Comparison of ENCODE assay signal across 8 mouse cellular contexts in genomic region chr1:33908191-33908962, GRCm38 (mm10). TPM values are rescaled to one million over a fixed set of nuclear protein-coding genes. Genes with fewer than 3 reads are reported as not detected.
DNase-seq lines count a peak whose midpoint lies in the region; ATAC-seq and TF ChIP-seq lines count a peak whose summit lies in the region.

Gene Dst, plus strand, starts transcription at chr1:33908225.

- H3K27ac ChIP-seq in lung, embryonic 14.5 days (ENCODE audit: low read depth) = no peak within 1 kb of the TSS
- peak within 1 kb of the TSS; percentile 87 for H3K27ac ChIP-seq in forebrain, postnatal 0 days (ENCODE audit: low read depth, low read length)
- H3K27ac ChIP-seq in hindbrain, embryonic 15.5 days (replicated peaks) = peak within 1 kb of the TSS; percentile 94
- no peak within 1 kb of the TSS for H3K27ac ChIP-seq in liver, embryonic 14.5 days

- H3K9ac ChIP-seq in lung, embryonic 14.5 days = peak within 1 kb of the TSS; percentile 54
- peak within 1 kb of the TSS; percentile 81 for H3K9ac ChIP-seq in forebrain, postnatal 0 days
- peak within 1 kb of the TSS; percentile 54 for H3K9ac ChIP-seq in hindbrain, embryonic 15.5 days
- H3K9ac ChIP-seq in liver, embryonic 14.5 days (replicated peaks) = peak within 1 kb of the TSS; percentile 18; the same call in 1 of the 2 replicates

- no peak for TF ChIP-seq CTCF in lung, embryonic 14.5 days (IDR thresholded peaks at IDR 0.05; ENCODE audit: low read depth)
- TF ChIP-seq CTCF in forebrain, postnatal 0 days (IDR thresholded peaks at IDR 0.05; ENCODE audit: low read depth) = no peak
- TF ChIP-seq CTCF in liver, embryonic 14.5 days (IDR thresholded peaks at IDR 0.05; ENCODE audit: low read depth) = no peak

- no peaks in the 10 kb centered on the region for H3K36me3 ChIP-seq in lung, embryonic 14.5 days (ENCODE audit: insufficient read depth)
- H3K36me3 ChIP-seq in forebrain, postnatal 0 days (ENCODE audit: insufficient read depth) = no peaks in the 10 kb centered on the region
- no peaks in the 10 kb centered on the region for H3K36me3 ChIP-seq in hindbrain, embryonic 15.5 days
- no peaks in the 10 kb centered on the region for H3K36me3 ChIP-seq in liver, embryonic 14.5 days (replicated peaks; ENCODE audit: control insufficient read depth, insufficient read depth, low read depth)

- TF ChIP-seq EP300 in liver, embryonic 14.5 days (IDR thresholded peaks at IDR 0.05; ENCODE audit: low read depth) = no peak

- peaks cover 39% of the 10 kb centered on the region for H3K27me3 ChIP-seq in lung, embryonic 14.5 days (ENCODE audit: insufficient read depth, low read length)
- no peaks in the 10 kb centered on the region for H3K27me3 ChIP-seq in forebrain, postnatal 0 days (ENCODE audit: insufficient read depth, low read length)
- H3K27me3 ChIP-seq in hindbrain, embryonic 15.5 days = no peaks in the 10 kb centered on the region
- H3K27me3 ChIP-seq in liver, embryonic 14.5 days (ENCODE audit: control insufficient read depth, insufficient read depth, low read length) = peaks cover 45% of the 10 kb centered on the region

- H3K4me1 ChIP-seq in lung, embryonic 14.5 days (ENCODE audit: insufficient read depth) = no peaks in the 10 kb centered on the region
- H3K4me1 ChIP-seq in forebrain, postnatal 0 days (ENCODE audit: insufficient read depth) = peaks cover 9% of the 10 kb centered on the region; the same call in 1 of the 2 replicates
- peaks cover 18% of the 10 kb centered on the region for H3K4me1 ChIP-seq in hindbrain, embryonic 15.5 days (replicated peaks)
- peaks cover 0 to 3% of the 10 kb centered on the region in 2 experiments; a peak in 1 of 4 replicates for H3K4me1 ChIP-seq in liver, embryonic 14.5 days (replicated peaks; ENCODE audit: control insufficient read depth in 2 of 2, insufficient read depth in 2 of 2, low read length in 1 of 2)

- peak within 1 kb of the TSS; percentile 52 for H3K4me3 ChIP-seq in lung, embryonic 14.5 days (ENCODE audit: low read depth, low read length)
- H3K4me3 ChIP-seq in forebrain, postnatal 0 days (ENCODE audit: low read depth, low read length) = peak within 1 kb of the TSS; percentile 79
- H3K4me3 ChIP-seq in hindbrain, embryonic 15.5 days = peak within 1 kb of the TSS; percentile 57
- H3K4me3 ChIP-seq in liver, embryonic 14.5 days (ENCODE audit: insufficient read depth in 1 of 2, low read depth in 2 of 2, low read length in 2 of 2) = peak within 1 kb of the TSS; percentile 51 to 58

- H3K9me3 ChIP-seq in lung, embryonic 14.5 days (ENCODE audit: low read depth, low read length) = no peaks in the 10 kb centered on the region
- H3K9me3 ChIP-seq in forebrain, postnatal 0 days (ENCODE audit: low read length) = no peaks in the 10 kb centered on the region
- H3K9me3 ChIP-seq in hindbrain, embryonic 15.5 days = no peaks in the 10 kb centered on the region
- no peaks in the 10 kb centered on the region for H3K9me3 ChIP-seq in liver, embryonic 14.5 days (ENCODE audit: control insufficient read depth, low read length)

- DNase-seq in lung, embryonic 14.5 days = no peak
- DNase-seq in lung, postnatal 10 days = no peak
- no peak for DNase-seq in adrenal gland, postnatal 14 days
- DNase-seq in forebrain, postnatal 0 days = no peak
- DNase-seq in liver, embryonic 14.5 days (ENCODE audit: low read depth in 3 of 3, low spot score in 3 of 3) = no peak
- no peak for DNase-seq in ovary, postnatal 14 days (ENCODE audit: low spot score)
- DNase-seq in adipocyte (ENCODE audit: low spot score) = no peak

- H3K4me2 ChIP-seq in lung, embryonic 14.5 days = peak within 1 kb of the TSS; percentile 96
- H3K4me2 ChIP-seq in forebrain, postnatal 0 days (ENCODE audit: low read depth) = peak within 1 kb of the TSS; percentile 71
- peak within 1 kb of the TSS; percentile 65 for H3K4me2 ChIP-seq in hindbrain, embryonic 15.5 days
- peak within 1 kb of the TSS; percentile 56 for H3K4me2 ChIP-seq in liver, embryonic 14.5 days (ENCODE audit: low read depth)

- peak; percentile 6 for ATAC-seq in lung, embryonic 14.5 days (ENCODE audit: insufficient read depth)
- no peak for ATAC-seq in forebrain, postnatal 0 days
- no peak for ATAC-seq in hindbrain, embryonic 15.5 days (ENCODE audit: low FRiP score, low read depth)
- no peak for ATAC-seq in liver, embryonic 14.5 days (ENCODE audit: insufficient read depth)

- WGBS in lung, embryonic 14.5 days = 3% methylated on average over 42 of the region's 44 CpGs
- WGBS in forebrain, postnatal 0 days = 4% methylated on average over 36 of the region's 44 CpGs
- WGBS in hindbrain, embryonic 15.5 days = 6% methylated on average over 36 of the region's 44 CpGs
- 4% methylated on average over 43 of the region's 44 CpGs for WGBS in liver, embryonic 14.5 days (ENCODE audit: insufficient replicate concordance)

RNA-seq across cellular contexts. Expression of gene Dst, which starts in this region (rescaled TPM):
- 15.6 and 16.1 TPM in 2 replicates for polyA plus RNA-seq in lung, embryonic 14.5 days (2014; fragmentation: Nextera tagmentation; extraction: Ambion mirVana)
- total RNA-seq in adrenal gland, postnatal 14 days (2021) = 115 and 125 TPM in 2 replicates
- total RNA-seq in forebrain, postnatal 0 days (2014; rRNA removed) = 127 and 134 TPM in 2 replicates
- polyA plus RNA-seq in forebrain, postnatal 0 days (2015; fragmentation: Nextera tagmentation; extraction: Ambion mirVana) = 16.3 and 23.1 TPM in 2 replicates
- 39.4 and 41.1 TPM in 2 replicates for polyA plus RNA-seq in hindbrain, embryonic 15.5 days (2015; fragmentation: Nextera tagmentation; extraction: Ambion mirVana)
- 4.3 and 5.0 TPM in 2 replicates for polyA plus RNA-seq in liver, embryonic 14.5 days (2012; rRNA removed)
- polyA plus RNA-seq in liver, embryonic 14.5 days (2014; fragmentation: Nextera tagmentation; extraction: Ambion mirVana) = 4.3 and 4.9 TPM in 2 replicates

Comparison
In these comparisons a context has a peak if more than half of its experiments do, and no peak if none do; other contexts are left out.
1. H3K27ac ChIP-seq: peak in forebrain, postnatal 0 days (single experiment) and hindbrain, embryonic 15.5 days (single experiment); none in lung, embryonic 14.5 days (single experiment) and liver, embryonic 14.5 days (single experiment).
2. H3K9ac ChIP-seq: peak in every context shown above with its lines; median percentile 81 in forebrain, postnatal 0 days; 54 in lung, embryonic 14.5 days; 54 in hindbrain, embryonic 15.5 days; 18 in liver, embryonic 14.5 days.
3. Peak in every context shown above with its lines, with median percentiles within 50 percentile points of each other: H3K4me2 ChIP-seq and H3K4me3 ChIP-seq.